ENCODE assay signal across 8 mouse cellular contexts in the genomic region with DNA sequence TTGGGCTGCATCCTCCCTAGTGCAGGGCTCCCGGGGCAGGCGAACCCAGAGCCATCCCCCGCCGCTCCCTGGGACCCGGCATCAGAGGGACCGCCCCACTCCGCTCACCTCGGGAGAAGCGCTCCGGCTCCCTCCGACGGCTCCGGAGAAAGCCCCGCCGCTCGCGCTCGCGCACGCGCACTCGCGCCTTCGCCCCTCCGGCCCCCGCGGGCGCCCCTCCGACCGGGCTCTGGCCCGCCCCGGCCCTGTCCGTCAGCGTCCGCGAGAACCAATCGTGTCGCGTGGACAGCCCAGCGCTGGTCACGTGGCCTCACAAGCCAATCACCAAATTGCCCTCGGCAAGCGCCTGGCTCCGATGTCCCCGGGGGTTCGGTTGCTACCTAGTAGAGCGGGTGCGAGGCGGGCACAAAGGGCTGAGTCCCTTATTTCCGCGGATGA. TPM values are rescaled to one million over a fixed set of nuclear protein-coding genes. Genes with fewer than 3 reads are reported as not detected.
DNase-seq lines count a peak whose midpoint lies in the region; ATAC-seq and TF ChIP-seq lines count a peak whose summit lies in the region.

TSS of gene Tmem108 (minus strand) at position 191 of the 438 bp plus-strand sequence.

- TF ChIP-seq CTCF in heart, adult 2 months (IDR thresholded peaks at IDR 0.05), result no peak
- TF ChIP-seq CTCF in kidney, adult 2 months (conservative IDR thresholded peaks at IDR 0.05; ENCODE audit: insufficient read depth, insufficient read length, low read depth, low read length), result no peak

- under 1% methylated on average over 50 of the region's 51 CpGs for WGBS in heart, adult 2 months
- WGBS in kidney, adult 2 months, result under 1% methylated on average over 50 of the region's 51 CpGs
- under 1% methylated on average over 49 of the region's 51 CpGs for WGBS in limb, embryonic 10.5 days
- under 1% methylated on average over 46 of the region's 51 CpGs for WGBS in midbrain, embryonic 12.5 days

- H3K4me1 ChIP-seq in heart, adult 2 months (ENCODE audit: control insufficient read depth, insufficient read depth, low read length), result no peaks in the 10 kb centered on the region
- H3K4me1 ChIP-seq in kidney, adult 2 months (ENCODE audit: control insufficient read depth, insufficient read depth, low read length), result peaks cover 4% of the 10 kb centered on the region; the same call in 1 of the 2 replicates
- peaks cover 25% of the 10 kb centered on the region for H3K4me1 ChIP-seq in limb, embryonic 10.5 days
- H3K4me1 ChIP-seq in midbrain, embryonic 12.5 days, result peaks cover 21% of the 10 kb centered on the region

- peak; percentile 88 for DNase-seq in adrenal gland, adult 8-10 months
- peak; percentile 90 for DNase-seq in embryo, embryonic 9.5 days (ENCODE audit: extremely low spot score)
- peak; percentile 82 to 90 for DNase-seq in heart, adult 2 months
- peak; percentile 92 for DNase-seq in kidney, adult 2 months
- peak; percentile 92 for DNase-seq in limb, embryonic 10.5 days (ENCODE audit: low spot score)
- peak; percentile 25 for DNase-seq in spleen, adult 12 weeks (ENCODE audit: low spot score)

- no peaks in the 10 kb centered on the region for H3K79me2 ChIP-seq in heart, adult 2 months (replicated peaks; ENCODE audit: control insufficient read depth, insufficient read depth, low read length)

- no peak for TF ChIP-seq POLR2A in heart, adult 2 months (IDR thresholded peaks at IDR 0.05; ENCODE audit: insufficient read depth, low read depth, low read length)
- TF ChIP-seq POLR2A in kidney, adult 2 months (IDR thresholded peaks at IDR 0.05; ENCODE audit: low read depth, low read length), result no peak

- TF ChIP-seq EP300 in heart, adult 2 months (IDR thresholded peaks at IDR 0.05; ENCODE audit: insufficient read depth, low read depth, low read length), result no peak

- peaks cover 4% of the 10 kb centered on the region for H3K27me3 ChIP-seq in heart, adult 2 months (ENCODE audit: control insufficient read depth, insufficient read depth, low read length)
- H3K27me3 ChIP-seq in kidney, adult 2 months (replicated peaks; ENCODE audit: control insufficient read depth, insufficient read depth, low read length), result no peaks in the 10 kb centered on the region
- peaks cover 21% of the 10 kb centered on the region for H3K27me3 ChIP-seq in limb, embryonic 10.5 days (ENCODE audit: low read depth, poor library complexity, severe bottlenecking)
- peaks cover 36% of the 10 kb centered on the region for H3K27me3 ChIP-seq in midbrain, embryonic 12.5 days

- intact Hi-C loops in heart, adult 2 months (cut with DNase I), result loop anchor here (2.0 kb wide), 1 partner anchor 235 kb away; no protein-coding TSS in a partner anchor

- H3K4me2 ChIP-seq in midbrain, embryonic 12.5 days (replicated peaks), result peak within 1 kb of the TSS; percentile 91

- peak; percentile 97 for ATAC-seq in midbrain, embryonic 12.5 days (ENCODE audit: low FRiP score, low read depth)
- no peak; the same call in 1 of the 2 replicates for ATAC-seq in monocyte, adult 5-6 weeks (replicated peaks; ENCODE audit: insufficient number of reproducible peaks, low FRiP score, low TSS enrichment, poor library complexity, severe bottlenecking)

- H3K27ac ChIP-seq in heart, adult 2 months, result peak within 1 kb of the TSS; percentile 28; the same call in 1 of the 2 replicates
- H3K27ac ChIP-seq in kidney, adult 2 months (ENCODE audit: insufficient read depth, low read depth, low read length), result no peak within 1 kb of the TSS
- H3K27ac ChIP-seq in limb, embryonic 10.5 days, result peak within 1 kb of the TSS; percentile 81
- H3K27ac ChIP-seq in midbrain, embryonic 12.5 days (replicated peaks), result peak within 1 kb of the TSS; percentile 62

- no peaks in the 10 kb centered on the region for H3K9me3 ChIP-seq in limb, embryonic 10.5 days (replicated peaks)
- H3K9me3 ChIP-seq in midbrain, embryonic 12.5 days, result no peaks in the 10 kb centered on the region

- H3K9ac ChIP-seq in heart, adult 2 months (ENCODE audit: low read depth, low read length), result peak within 1 kb of the TSS; percentile 59
- H3K9ac ChIP-seq in midbrain, embryonic 12.5 days (replicated peaks), result peak within 1 kb of the TSS; percentile 74

- H3K36me3 ChIP-seq in heart, adult 2 months (ENCODE audit: control insufficient read depth, insufficient read depth, low read length), result no peaks in the 10 kb centered on the region
- H3K36me3 ChIP-seq in kidney, adult 2 months (ENCODE audit: control insufficient read depth, insufficient read depth, low read length), result no peaks in the 10 kb centered on the region
- no peaks in the 10 kb centered on the region for H3K36me3 ChIP-seq in limb, embryonic 10.5 days
- no peaks in the 10 kb centered on the region for H3K36me3 ChIP-seq in midbrain, embryonic 12.5 days

- H3K4me3 ChIP-seq in heart, adult 2 months, result peak within 1 kb of the TSS; percentile 39
- peak within 1 kb of the TSS; percentile 66 for H3K4me3 ChIP-seq in kidney, adult 2 months (ENCODE audit: insufficient read depth, low read depth, low read length)
- H3K4me3 ChIP-seq in limb, embryonic 10.5 days, result peak within 1 kb of the TSS; percentile 74
- H3K4me3 ChIP-seq in midbrain, embryonic 12.5 days, result peak within 1 kb of the TSS; percentile 68

RNA-seq across cellular contexts. Expression of gene Tmem108, which starts in this region (rescaled TPM):
- total RNA-seq in adrenal gland, adult 8-10 months (2022), result 1 to 10 TPM; 3.8 to 6.5 (median 5.1) TPM
- 1 to 10 TPM; 4.6 to 4.7 TPM for total RNA-seq in heart, adult 2 months (2021)
- 8.7 and 9.1 TPM in 2 replicates for polyA plus RNA-seq in heart, adult 2 months (2012; rRNA removed)
- polyA plus RNA-seq in kidney, adult 2 months (2012; rRNA removed), result 6.9 and 7.1 TPM in 2 replicates
- 11.5 and 16.0 TPM in 2 replicates for polyA plus RNA-seq in limb, embryonic 10.5 days (2016; fragmentation: Nextera tagmentation; extraction: Ambion mirVana)
- 14.0 and 17.0 TPM in 2 replicates for polyA plus RNA-seq in midbrain, embryonic 12.5 days (2016; fragmentation: Nextera tagmentation; extraction: Ambion mirVana)
- total RNA-seq in monocyte, adult 5-6 weeks (2017), result 0.48 to 0.64 TPM (median 0.49 TPM) in 3 replicates

Comparison
In these comparisons a context has a peak if more than half of its experiments do, and no peak if none do; other contexts are left out.
1. DNase-seq: peak in every context shown above with its lines; median percentile 92 in kidney, adult 2 months; 92 in limb, embryonic 10.5 days; 90 in embryo, embryonic 9.5 days; 88 in adrenal gland, adult 8-10 months; 86 in heart, adult 2 months; 25 in spleen, adult 12 weeks.